Mouse (Mus musculus) thymus, postnatal 36 days (tissue): ENCODE results near the gene Ces1c.

Source experiments
- DNase-seq, 2 experiments: peaks; one replicate each; pipeline ENCODE4 v3.0.0; 2022; ENCODE audit warnings: mixed read lengths in 2 of 2

Gene Ces1c

GRCm38 (mm10) chr8:93131233-93131980 lies at the start of gene Ces1c:
TSS of gene Ces1c (minus strand) at chr8:93131283.
- no peak for DNase-seq

GRCm38 (mm10) chr8:93180581-93181129 lies 49.6 kb upstream of the Ces1c start:
- DNase-seq = no peak

GRCm38 (mm10) chr8:93176593-93176992 lies 45.5 kb upstream of the Ces1c start:
- no peak for DNase-seq

- DNase-seq = no peak
These were observed 43.5 kb upstream of the Ces1c start for GRCm38 (mm10) chr8:93174554-93174953.

GRCm38 (mm10) chr8:93171846-93172590 lies 40.9 kb upstream of the Ces1c start:
- DNase-seq = no peak

- no peak for DNase-seq
These were observed 32.3 kb upstream of the Ces1c start for GRCm38 (mm10) chr8:93163363-93163762.

- DNase-seq = no peak
These were observed 20.3 kb upstream of the Ces1c start for GRCm38 (mm10) chr8:93151401-93151800.

- no peak for DNase-seq
These were observed 16.2 kb upstream of the Ces1c start for GRCm38 (mm10) chr8:93147331-93147730.

- DNase-seq = no peak
These were observed 9.6 kb upstream of the Ces1c start for GRCm38 (mm10) chr8:93140696-93141095.

GRCm38 (mm10) chr8:93132196-93132595 lies 1.1 kb upstream of the Ces1c start:
- DNase-seq = no peak

- no peak for DNase-seq
These were observed 4.6 kb downstream of the Ces1c start for GRCm38 (mm10) chr8:93126476-93126875.

GRCm38 (mm10) chr8:93122005-93122404 lies 9.1 kb downstream of the Ces1c start:
- DNase-seq = no peak

GRCm38 (mm10) chr8:93095376-93095775 lies 35.7 kb downstream of the Ces1c start:
- no peak for DNase-seq

- no peak for DNase-seq
These were observed 39.8 kb downstream of the Ces1c start for GRCm38 (mm10) chr8:93091324-93091723.

GRCm38 (mm10) chr8:93088686-93089122 lies 42.4 kb downstream of the Ces1c start:
- no peak for DNase-seq

- DNase-seq = no peak
These were observed 42.9 kb downstream of the Ces1c start for GRCm38 (mm10) chr8:93088193-93088592.

GRCm38 (mm10) chr8:93079887-93080286 lies 51.2 kb downstream of the Ces1c start, which contains the start of gene Ces1b:
TSS of gene Ces1b (minus strand) at chr8:93080017.
- DNase-seq = no peak

- DNase-seq = no peak
These were observed 55.8 kb downstream of the Ces1c start for GRCm38 (mm10) chr8:93075251-93075650.

- DNase-seq = no peak
These were observed 67.5 kb downstream of the Ces1c start for GRCm38 (mm10) chr8:93063416-93064117.

- no peak for DNase-seq
These were observed 71.9 kb downstream of the Ces1c start for GRCm38 (mm10) chr8:93059185-93059584.

GRCm38 (mm10) chr8:93055238-93055637 lies 75.8 kb downstream of the Ces1c start:
- DNase-seq = no peak
